Mouse (Mus musculus): ENCODE results near the gene Ifnk.

The Ifnk gene

DNA sequence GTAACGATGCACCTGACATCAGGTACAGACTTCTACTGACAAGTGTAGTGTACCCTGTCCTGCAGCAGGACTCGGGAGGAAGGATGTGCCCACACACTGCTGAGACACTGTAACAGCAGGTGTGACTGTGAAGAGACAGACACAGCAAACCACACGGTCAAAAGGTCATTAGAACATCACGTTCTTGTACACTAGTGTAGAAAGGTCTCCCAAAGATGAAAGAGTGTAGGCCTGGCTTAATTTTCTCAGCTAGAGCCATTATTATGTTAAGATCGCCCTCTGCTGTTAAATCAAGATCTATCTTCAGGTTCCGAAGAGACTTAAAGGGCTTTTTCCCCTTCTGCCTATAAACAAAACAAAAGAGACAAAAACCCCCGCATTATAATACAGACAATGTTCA lies 40.9 kb downstream of the Ifnk start:
- DNase-seq, result no peak

DNA sequence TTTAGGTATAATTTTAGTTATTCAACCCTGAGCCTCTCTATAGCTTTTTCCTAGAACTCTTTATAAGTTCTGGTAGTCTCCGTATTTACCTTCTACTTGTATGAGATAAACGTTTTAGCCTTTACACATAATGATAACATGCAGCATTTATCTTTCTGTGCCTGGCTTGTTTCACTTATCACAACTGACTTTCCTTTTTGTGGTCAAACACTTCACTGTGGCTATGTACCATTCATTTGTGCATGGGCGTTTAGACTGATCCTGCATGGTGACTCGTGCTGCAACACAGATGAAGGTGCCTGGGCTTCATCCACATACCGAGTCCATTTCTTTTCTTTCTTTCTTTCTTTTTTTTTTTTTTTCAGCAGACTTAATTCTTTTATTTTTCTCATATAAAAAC lies 49.8 kb downstream of the Ifnk start:
- DNase-seq, result no peak

All from kidney, postnatal 25 days (tissue).